Mouse (Mus musculus): ENCODE results near the gene Supt3. TPM values are rescaled to one million over a fixed set of nuclear protein-coding genes. Genes with fewer than 3 reads are reported as not detected.

Gene Supt3
- polyA plus RNA-seq, 1 experiment: 11.4 TPM

DNA sequence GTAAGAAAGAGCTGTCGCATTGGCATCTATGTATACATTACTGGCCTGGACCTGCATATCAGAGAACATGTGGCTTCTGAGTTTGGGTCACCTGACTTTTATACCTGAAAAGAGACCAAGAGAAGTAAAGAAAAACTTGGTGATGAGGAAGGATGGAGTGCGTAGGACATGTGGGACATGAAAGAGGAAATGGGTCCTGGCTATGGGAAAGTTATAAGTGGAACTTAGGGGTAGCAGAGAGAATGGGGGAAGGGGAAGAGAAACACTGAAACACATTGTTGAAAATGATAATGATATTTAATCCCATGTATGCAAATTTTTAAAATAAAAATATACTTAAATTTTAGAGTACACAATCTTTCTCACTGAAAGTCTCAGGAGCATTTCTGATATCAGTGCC, 211.0 kb downstream of the Supt3 start:
- no peak overlapping the region for H3K4me3 ChIP-seq (replicated peaks)
- H3K36me3 ChIP-seq (replicated peaks; ENCODE audit: low read length): peaks cover 3% of the 10 kb centered on the region
- no peak for TF ChIP-seq GATA1 (IDR thresholded peaks at IDR 0.05; ENCODE audit: borderline replicate concordance, low read length)
- TF ChIP-seq FLI1 (IDR thresholded peaks at IDR 0.05; ENCODE audit: low read length): no peak
- no peaks in the 10 kb centered on the region for H3K9me3 ChIP-seq
- H3K4me1 ChIP-seq: peaks cover 12% of the 10 kb centered on the region
- no peaks in the 10 kb centered on the region for H3K27me3 ChIP-seq (replicated peaks)

DNA sequence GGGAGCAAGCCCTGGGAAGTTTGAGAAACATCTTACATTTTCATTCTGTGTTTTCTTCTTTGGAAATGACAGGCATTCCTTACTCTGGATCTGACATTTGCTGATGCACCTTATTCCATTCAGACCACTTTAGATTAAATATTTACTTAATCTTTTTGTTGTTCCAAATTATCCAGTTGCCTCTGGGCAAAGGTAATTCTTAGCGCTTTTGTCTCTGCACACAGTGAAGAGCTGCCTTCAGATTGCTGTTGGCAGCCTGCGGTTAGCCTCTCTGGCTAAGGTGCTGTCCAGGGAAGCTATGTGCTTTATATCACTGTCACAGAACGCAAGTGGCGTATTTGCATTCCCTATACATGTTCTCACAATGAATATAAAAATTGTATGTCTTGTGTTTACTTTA, 226.4 kb downstream of the Supt3 start:
- TF ChIP-seq FLI1 (IDR thresholded peaks at IDR 0.05; ENCODE audit: low read length): no peak
- no peak for TF ChIP-seq GATA1 (IDR thresholded peaks at IDR 0.05; ENCODE audit: borderline replicate concordance, low read length)
- H3K27me3 ChIP-seq (replicated peaks): no peaks in the 10 kb centered on the region
- no peak overlapping the region for H3K4me3 ChIP-seq (replicated peaks)
- H3K4me1 ChIP-seq: peaks cover 6% of the 10 kb centered on the region
- peaks cover 4% of the 10 kb centered on the region for H3K36me3 ChIP-seq (replicated peaks; ENCODE audit: low read length)
- no peaks in the 10 kb centered on the region for H3K9me3 ChIP-seq

DNA sequence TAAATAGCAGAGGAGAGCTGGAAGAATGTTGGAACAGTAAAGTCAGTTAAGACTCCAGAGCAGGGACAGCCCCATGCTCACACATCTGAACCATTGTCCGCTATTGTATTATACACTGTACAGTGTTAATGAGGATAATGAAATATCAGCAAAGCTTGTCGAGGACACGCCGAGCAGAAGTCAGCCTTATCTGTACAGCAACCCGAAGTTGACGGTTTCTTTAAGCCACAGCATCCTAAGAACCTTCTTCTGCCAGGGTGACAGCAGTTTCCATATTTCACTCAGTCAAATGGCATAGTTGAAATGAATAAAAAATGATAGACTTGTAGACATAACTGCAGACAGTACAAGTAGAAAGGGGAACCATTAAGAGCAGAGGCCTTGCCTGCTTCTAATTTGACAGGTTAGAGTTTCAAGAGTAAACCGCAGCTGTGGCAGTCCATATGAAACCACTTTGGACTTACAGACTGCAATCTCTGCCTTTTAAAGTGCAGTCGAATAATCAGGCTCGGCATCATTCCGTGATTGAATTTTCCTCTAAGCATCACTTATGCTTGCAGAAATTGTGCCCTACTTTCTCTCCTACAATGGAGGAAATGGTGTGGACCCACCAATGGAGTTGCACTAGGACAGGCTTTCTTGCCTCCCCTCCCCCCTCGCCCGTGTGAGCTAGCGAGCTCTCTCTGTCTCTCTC, 227.7 kb downstream of the Supt3 start:
- H3K36me3 ChIP-seq (replicated peaks; ENCODE audit: low read length): peaks cover 4% of the 10 kb centered on the region
- peaks cover 6% of the 10 kb centered on the region for H3K4me1 ChIP-seq
- no peak overlapping the region for H3K4me3 ChIP-seq (replicated peaks)
- no peaks in the 10 kb centered on the region for H3K9me3 ChIP-seq
- no peak for TF ChIP-seq GATA1 (IDR thresholded peaks at IDR 0.05; ENCODE audit: borderline replicate concordance, low read length)
- no peak for TF ChIP-seq FLI1 (IDR thresholded peaks at IDR 0.05; ENCODE audit: low read length)
- H3K27me3 ChIP-seq (replicated peaks): no peaks in the 10 kb centered on the region

GRCm38 (mm10) chr17:45007461-45007860, 230.5 kb downstream of the Supt3 start:
- H3K4me1 ChIP-seq: peaks cover 6% of the 10 kb centered on the region
- H3K36me3 ChIP-seq (replicated peaks; ENCODE audit: low read length): peaks cover 4% of the 10 kb centered on the region
- no peaks in the 10 kb centered on the region for H3K27me3 ChIP-seq (replicated peaks)
- no peak overlapping the region for H3K4me3 ChIP-seq (replicated peaks)
- H3K9me3 ChIP-seq: no peaks in the 10 kb centered on the region
- TF ChIP-seq FLI1 (IDR thresholded peaks at IDR 0.05; ENCODE audit: low read length) (no peak), GATA1 (IDR thresholded peaks at IDR 0.05; ENCODE audit: borderline replicate concordance, low read length) (no peak)

- TF ChIP-seq GATA1 (IDR thresholded peaks at IDR 0.05; ENCODE audit: borderline replicate concordance, low read length): no peak
- TF ChIP-seq FLI1 (IDR thresholded peaks at IDR 0.05; ENCODE audit: low read length): no peak
- Histone ChIP-seq H3K27me3 (replicated peaks) (no peaks in the 10 kb centered on the region), H3K9me3 (no peaks in the 10 kb centered on the region), H3K36me3 (replicated peaks; ENCODE audit: low read length) (no peaks in the 10 kb centered on the region), H3K4me1 (peaks cover 6% of the 10 kb centered on the region), H3K4me3 (replicated peaks) (no peak overlapping the region)
These were observed 231.7 kb downstream of the Supt3 start for GRCm38 (mm10) chr17:45008663-45009062.

- Histone ChIP-seq H3K9me3 (no peaks in the 10 kb centered on the region), H3K36me3 (replicated peaks; ENCODE audit: low read length) (no peaks in the 10 kb centered on the region), H3K4me1 (no peaks in the 10 kb centered on the region), H3K27me3 (replicated peaks) (no peaks in the 10 kb centered on the region), H3K4me3 (replicated peaks) (no peak overlapping the region)
- no peak for TF ChIP-seq GATA1 (IDR thresholded peaks at IDR 0.05; ENCODE audit: borderline replicate concordance, low read length)
- TF ChIP-seq FLI1 (IDR thresholded peaks at IDR 0.05; ENCODE audit: low read length): no peak
These were observed 233.5 kb downstream of the Supt3 start for GRCm38 (mm10) chr17:45010409-45010808.

- Histone ChIP-seq H3K36me3 (replicated peaks; ENCODE audit: low read length) (no peaks in the 10 kb centered on the region), H3K4me3 (replicated peaks) (no peak overlapping the region), H3K4me1 (peaks cover 7% of the 10 kb centered on the region), H3K27me3 (replicated peaks) (no peaks in the 10 kb centered on the region), H3K9me3 (no peaks in the 10 kb centered on the region)
- no peak for TF ChIP-seq GATA1 (IDR thresholded peaks at IDR 0.05; ENCODE audit: borderline replicate concordance, low read length)
- no peak for TF ChIP-seq FLI1 (IDR thresholded peaks at IDR 0.05; ENCODE audit: low read length)
These were observed 239.8 kb downstream of the Supt3 start for GRCm38 (mm10) chr17:45016746-45017145.

DNA sequence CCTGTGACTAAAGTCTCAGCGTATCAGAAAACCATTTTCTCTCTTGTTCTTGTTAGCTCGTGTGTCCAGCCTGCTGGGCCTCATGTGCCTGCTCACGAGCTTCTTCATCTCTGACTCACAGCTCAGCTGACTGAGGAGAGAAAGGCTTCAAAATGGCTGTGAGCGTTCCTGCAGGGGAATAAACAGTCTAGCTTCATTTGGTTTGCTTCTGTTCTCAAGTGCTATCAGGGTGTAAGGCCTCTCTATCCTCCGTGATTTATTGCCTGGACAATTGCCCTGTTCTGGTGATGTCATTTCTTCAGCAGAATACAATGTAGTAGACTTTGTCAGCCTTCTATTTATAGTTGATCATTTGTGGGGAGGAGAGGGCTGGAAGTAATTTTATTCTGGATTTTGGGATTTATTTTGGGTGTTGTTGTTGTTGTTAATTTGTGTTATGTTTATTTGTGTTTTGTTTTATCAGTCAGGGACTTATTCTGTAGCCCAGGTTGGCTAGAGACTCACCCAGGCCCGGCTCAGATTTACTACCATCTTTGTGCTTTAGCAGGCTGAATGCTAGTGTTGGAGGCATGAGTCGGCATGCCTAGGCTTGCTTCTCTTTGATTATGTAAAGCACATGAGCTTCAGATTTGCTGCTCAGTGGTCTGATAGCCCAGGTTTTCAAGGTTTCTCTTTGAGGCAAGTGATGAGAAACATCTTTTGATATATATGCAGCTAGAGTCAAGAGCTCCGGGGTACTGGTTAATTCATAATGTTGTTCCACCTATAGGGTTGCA, 243.4 kb downstream of the Supt3 start:
- no peaks in the 10 kb centered on the region for H3K36me3 ChIP-seq (replicated peaks; ENCODE audit: low read length)
- TF ChIP-seq FLI1 (IDR thresholded peaks at IDR 0.05; ENCODE audit: low read length) (no peak), GATA1 (IDR thresholded peaks at IDR 0.05; ENCODE audit: borderline replicate concordance, low read length) (no peak)

GRCm38 (mm10) chr17:45028441-45028840, 251.5 kb downstream of the Supt3 start:
- no peak for TF ChIP-seq FLI1 (IDR thresholded peaks at IDR 0.05; ENCODE audit: low read length)
- TF ChIP-seq GATA1 (IDR thresholded peaks at IDR 0.05; ENCODE audit: borderline replicate concordance, low read length): no peak
- peaks cover 33% of the 10 kb centered on the region for H3K4me1 ChIP-seq

More for the DNA sequence above, 243.4 kb downstream of the Supt3 start:
- H3K9me3 ChIP-seq: no peaks in the 10 kb centered on the region
- H3K4me1 ChIP-seq: peaks cover 7% of the 10 kb centered on the region
- H3K27me3 ChIP-seq (replicated peaks): no peaks in the 10 kb centered on the region
- H3K4me3 ChIP-seq (replicated peaks): no peak overlapping the region

DNA sequence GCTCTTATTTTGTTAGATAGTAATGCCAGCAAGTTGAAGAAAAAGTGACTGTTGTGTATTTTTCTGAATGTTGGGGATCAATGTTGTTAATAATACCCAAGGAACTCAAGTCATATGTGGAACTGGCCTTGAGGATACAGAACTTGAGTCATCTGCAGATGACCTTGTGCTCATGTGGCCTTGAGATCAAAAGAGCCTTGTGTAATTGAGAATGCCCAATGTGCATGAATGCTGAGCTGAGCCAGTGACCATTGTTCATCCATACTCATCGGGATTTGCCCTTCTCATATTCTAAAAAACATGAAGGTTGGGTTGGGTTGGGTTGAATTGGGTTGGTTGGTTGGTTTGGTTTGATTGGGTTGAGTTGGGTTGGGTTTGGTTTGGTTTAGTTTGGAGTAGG, 252.2 kb downstream of the Supt3 start:
- Histone ChIP-seq H3K4me1 (peaks cover 38% of the 10 kb centered on the region), H3K9me3 (no peaks in the 10 kb centered on the region), H3K36me3 (replicated peaks; ENCODE audit: low read length) (no peaks in the 10 kb centered on the region), H3K27me3 (replicated peaks) (no peaks in the 10 kb centered on the region), H3K4me3 (replicated peaks) (no peak overlapping the region)
- TF ChIP-seq GATA1 (IDR thresholded peaks at IDR 0.05; ENCODE audit: borderline replicate concordance, low read length): no peak

More at GRCm38 (mm10) chr17:45028441-45028840, 251.5 kb downstream of the Supt3 start:
- H3K36me3 ChIP-seq (replicated peaks; ENCODE audit: low read length): no peaks in the 10 kb centered on the region
- H3K27me3 ChIP-seq (replicated peaks): no peaks in the 10 kb centered on the region
- H3K4me3 ChIP-seq (replicated peaks): no peak overlapping the region
- no peaks in the 10 kb centered on the region for H3K9me3 ChIP-seq
